Mouse (Mus musculus) megakaryocyte-erythroid progenitor cell, adult 5 weeks (primary cell): ENCODE measurements around the gene Trafd1. TPM values are rescaled to one million over a fixed set of nuclear protein-coding genes. Genes with fewer than 3 reads are reported as not detected.

Experiments
- polyA plus RNA-seq: library from polyadenylated mRNA; stranded (reverse); fragments of >175 nt; gene quantifications from 2 replicates; pipeline ENCODE4 v1.2.3, GENCODE M21; 2012

The Trafd1 gene
- 51.1 and 55.2 TPM in 2 replicates for polyA plus RNA-seq

GRCm38 (mm10) chr5:121385461-121386119 lies at the start of gene Trafd1:
Gene Trafd1, minus strand, starts transcription at chr5:121385632.

GRCm38 (mm10) chr5:121397187-121398145 lies 12.0 kb upstream of the Trafd1 start, which contains the start of gene Naa25:
Gene Naa25, plus strand, starts transcription at chr5:121397936.

Other genes starting within 250 kb of the Trafd1 start
- 27.4 and 28.7 TPM in 2 replicates for gene Ptpn11, start 194.2 kb downstream of the Trafd1 start, polyA plus RNA-seq
- 495 and 623 TPM in 2 replicates for gene Rpl6, start 181.2 kb downstream of the Trafd1 start, polyA plus RNA-seq
- 12.3 and 17.2 TPM in 2 replicates for gene Hectd4, start 165.4 kb downstream of the Trafd1 start, polyA plus RNA-seq
- 4.3 and 4.7 TPM in 2 replicates for gene Naa25, start 12.3 kb upstream of the Trafd1 start, polyA plus RNA-seq
- gene Tmem116, start 66.3 kb upstream of the Trafd1 start, polyA plus RNA-seq, result 0.03 and 0.14 TPM in 2 replicates
- 290 and 380 TPM in 2 replicates for gene Erp29, start 66.9 kb upstream of the Trafd1 start, polyA plus RNA-seq
- gene Adam1b, start 117.8 kb upstream of the Trafd1 start, polyA plus RNA-seq, result 0.09 TPM in 1 of 2 replicates, not detected in the other
- gene Adam1a, start 159.8 kb upstream of the Trafd1 start, polyA plus RNA-seq, result 0.66 and 1.1 TPM in 2 replicates
- not detected in 2 replicates for gene Gm42878, start 159.8 kb upstream of the Trafd1 start, polyA plus RNA-seq
- 73.7 and 89.7 TPM in 2 replicates for gene Mapkapk5, start 160.3 kb upstream of the Trafd1 start, polyA plus RNA-seq
- 819 and 839 TPM in 2 replicates for gene Aldh2, start 208.2 kb upstream of the Trafd1 start, polyA plus RNA-seq
- 1.2 and 1.5 TPM in 2 replicates for gene Acad12, start 233.3 kb upstream of the Trafd1 start, polyA plus RNA-seq